Mouse (Mus musculus): ENCODE measurements around the gene Tulp3. TPM values are rescaled to one million over a fixed set of nuclear protein-coding genes. Genes with fewer than 3 reads are reported as not detected.

Gene Tulp3
- polyA plus RNA-seq, 1 experiment from 2014 or later: 21.0 TPM

DNA sequence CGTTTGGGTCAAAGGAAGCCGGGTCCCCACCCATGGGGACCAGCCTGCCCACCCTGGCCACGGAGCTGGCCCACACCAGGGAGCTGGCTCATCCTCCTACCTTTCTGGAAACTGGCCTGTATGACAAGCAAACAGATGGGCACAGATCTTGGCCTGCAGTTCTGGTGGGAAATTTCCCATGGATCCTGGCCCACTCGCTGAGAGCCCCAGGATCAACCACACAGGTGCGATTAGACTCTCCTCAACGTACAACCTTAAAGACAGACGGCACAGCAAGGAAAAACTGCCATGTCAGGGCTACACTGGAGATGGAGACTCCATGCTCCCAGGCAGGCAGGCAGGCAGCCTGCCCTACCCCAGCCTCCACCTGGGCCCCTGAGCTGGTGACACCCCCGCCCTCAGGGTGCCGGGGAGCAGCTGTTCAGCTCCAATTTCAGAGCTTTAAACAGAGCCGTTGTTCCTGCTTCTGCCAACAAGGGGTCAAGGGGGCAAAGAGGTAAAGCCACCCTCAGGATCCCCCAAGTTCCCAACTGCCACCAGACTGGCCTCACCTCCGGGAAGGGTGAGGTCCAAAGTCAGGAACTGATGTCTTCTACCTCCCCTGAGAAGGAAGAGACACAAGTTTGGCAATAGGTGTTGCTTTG is 58.8 kb downstream of the Tulp3 start:
- Histone ChIP-seq H3K36me3 (no peaks in the 10 kb centered on the region), H3K4me2 (peak overlapping the region; percentile 15), H3K9ac (replicated peaks) (0 out of 2 replicates have a peak overlapping the region, but pooled peaks have one; percentile 27), H3K9me3 (no peaks in the 10 kb centered on the region), H3K4me3 (replicated peaks) (no peak overlapping the region), H3K27me3 (peaks cover 42% of the 10 kb centered on the region), H3K27ac (no peak overlapping the region), H3K4me1 (replicated peaks) (peaks cover 33% of the 10 kb centered on the region)
- WGBS: 21% methylated on average over 11 of the region's 11 CpGs
- ATAC-seq (ENCODE audit: insufficient number of reproducible peaks, insufficient read depth, low FRiP score, low TSS enrichment, low read depth): no peak

DNA sequence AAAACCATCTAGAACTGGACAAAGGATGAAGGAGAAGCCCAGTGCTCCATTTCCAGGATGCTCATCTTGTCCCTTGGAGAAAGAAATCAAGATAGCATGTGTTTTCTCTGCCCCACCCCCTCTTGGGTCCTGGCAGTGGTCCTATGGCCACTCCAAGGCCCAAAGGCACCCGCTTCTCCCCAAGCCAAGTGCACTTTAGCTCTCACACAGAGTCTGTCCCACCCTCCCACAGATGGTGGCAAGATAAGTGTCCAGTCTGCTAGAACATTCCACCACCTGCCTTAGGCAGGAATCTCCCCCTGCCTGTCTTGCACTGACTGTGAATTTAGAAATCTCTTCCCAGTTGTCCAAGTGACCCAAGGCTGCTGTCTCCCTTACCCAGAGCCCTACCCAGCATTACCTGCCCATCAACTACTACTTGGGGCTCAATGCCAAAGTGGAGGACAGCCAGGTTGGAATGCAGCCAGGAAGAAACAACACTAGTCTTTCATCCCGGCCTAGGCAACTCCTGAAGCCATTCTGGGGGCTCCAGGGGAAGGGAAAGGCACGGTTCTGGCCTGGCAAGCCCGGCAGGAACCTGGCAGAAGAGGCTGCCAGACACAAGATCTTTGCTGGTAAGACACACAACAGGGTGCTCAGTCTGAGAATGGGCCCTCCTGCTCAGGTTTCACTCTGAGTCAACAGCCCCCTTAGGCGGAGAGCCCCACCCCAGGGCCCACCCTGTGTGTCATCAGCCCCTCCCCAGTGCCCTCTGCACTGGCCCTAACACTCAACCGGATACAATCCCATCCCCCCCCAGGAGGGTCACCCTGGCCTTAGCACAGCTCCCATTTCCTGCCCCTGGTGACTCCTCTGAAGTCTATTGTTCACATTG is 59.5 kb downstream of the Tulp3 start:
- Histone ChIP-seq H3K4me1 (replicated peaks) (peaks cover 30% of the 10 kb centered on the region), H3K9ac (replicated peaks) (no peak overlapping the region), H3K4me3 (replicated peaks) (no peak overlapping the region), H3K36me3 (no peaks in the 10 kb centered on the region), H3K9me3 (no peaks in the 10 kb centered on the region), H3K27ac (no peak overlapping the region; the same call in 1 of the 2 replicates), H3K4me2 (peak overlapping the region; percentile 15), H3K27me3 (peaks cover 34% of the 10 kb centered on the region)
- no peak for ATAC-seq (ENCODE audit: insufficient number of reproducible peaks, insufficient read depth, low FRiP score, low TSS enrichment, low read depth)
- WGBS: 37% methylated on average over 6 of the region's 6 CpGs

- Histone ChIP-seq H3K4me2 (no peak overlapping the region), H3K4me3 (replicated peaks) (no peak overlapping the region), H3K27me3 (no peaks in the 10 kb centered on the region), H3K9me3 (no peaks in the 10 kb centered on the region), H3K4me1 (replicated peaks) (peaks cover 7% of the 10 kb centered on the region), H3K36me3 (no peaks in the 10 kb centered on the region), H3K27ac (no peak overlapping the region), H3K9ac (replicated peaks) (no peak overlapping the region)
- 88% methylated on average over 5 of the region's 5 CpGs for WGBS
- ATAC-seq (ENCODE audit: insufficient number of reproducible peaks, insufficient read depth, low FRiP score, low TSS enrichment, low read depth): no peak
Observed at GRCm38 (mm10) chr6:128291284-128291683, 64.4 kb downstream of the Tulp3 start.

- Histone ChIP-seq H3K9ac (replicated peaks) (no peak overlapping the region), H3K27ac (no peak overlapping the region), H3K9me3 (no peaks in the 10 kb centered on the region), H3K4me3 (replicated peaks) (no peak overlapping the region), H3K4me1 (replicated peaks) (peaks cover 14% of the 10 kb centered on the region), H3K27me3 (no peaks in the 10 kb centered on the region), H3K4me2 (no peak overlapping the region), H3K36me3 (no peaks in the 10 kb centered on the region)
- ATAC-seq (ENCODE audit: insufficient number of reproducible peaks, insufficient read depth, low FRiP score, low TSS enrichment, low read depth): no peak
- WGBS: 82% methylated on average over 6 of the region's 6 CpGs
Observed at GRCm38 (mm10) chr6:128288681-128289080, 67.0 kb downstream of the Tulp3 start.

DNA sequence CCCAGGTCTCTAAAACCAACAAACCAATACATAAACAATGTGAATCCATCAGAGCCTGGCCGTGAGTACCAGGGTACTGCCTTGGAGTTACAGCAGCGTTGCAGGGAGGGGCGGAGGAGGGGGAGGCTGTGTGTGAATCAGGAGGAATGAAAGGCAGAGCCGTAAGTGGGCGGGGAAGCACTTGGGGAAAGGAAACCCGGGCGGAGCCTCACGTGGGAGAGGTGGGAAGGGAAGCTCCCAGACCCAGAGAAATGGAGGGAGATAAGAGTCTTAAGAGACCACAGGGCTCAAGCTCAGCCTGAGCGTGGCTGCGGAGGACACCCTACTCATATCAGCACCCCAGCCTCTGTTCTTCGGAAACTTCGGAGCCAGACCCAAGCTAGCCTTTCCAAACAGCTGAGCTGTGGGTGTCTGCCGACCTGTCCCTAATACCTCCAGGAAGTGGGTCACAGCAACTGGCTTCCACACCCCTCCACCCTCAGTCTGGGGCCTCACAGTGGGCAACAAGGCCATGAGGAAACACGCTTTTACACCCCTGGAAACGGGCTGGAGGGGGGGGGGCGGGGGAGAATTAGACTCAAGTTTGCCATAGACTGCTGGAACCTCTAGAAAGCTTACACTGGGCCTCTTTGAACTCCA is 69.7 kb downstream of the Tulp3 start:
- Histone ChIP-seq H3K27ac (peak overlapping the region; percentile 23; the same call in 1 of the 2 replicates), H3K4me2 (peak overlapping the region; percentile 61)
- WGBS: 7% methylated on average over 16 of the region's 16 CpGs

GRCm38 (mm10) chr6:128282126-128282525 is 73.5 kb downstream of the Tulp3 start:
- no peak overlapping the region for H3K4me3 ChIP-seq (replicated peaks)
- H3K4me1 ChIP-seq (replicated peaks): peaks cover 27% of the 10 kb centered on the region
- no peaks in the 10 kb centered on the region for H3K36me3 ChIP-seq
- no peaks in the 10 kb centered on the region for H3K9me3 ChIP-seq
- WGBS: 61% methylated on average over 3 of the region's 3 CpGs
- no peak overlapping the region for H3K9ac ChIP-seq (replicated peaks)
- no peak overlapping the region for H3K4me2 ChIP-seq
- H3K27me3 ChIP-seq: no peaks in the 10 kb centered on the region
- H3K27ac ChIP-seq: 0 out of 2 replicates have a peak overlapping the region, but pooled peaks have one; percentile 18
- no peak for ATAC-seq (ENCODE audit: insufficient number of reproducible peaks, insufficient read depth, low FRiP score, low TSS enrichment, low read depth)

More for the DNA sequence above, 69.7 kb downstream of the Tulp3 start:
- Histone ChIP-seq H3K4me3 (replicated peaks) (peak overlapping the region; percentile 37), H3K9ac (replicated peaks) (peak overlapping the region; percentile 50; the same call in 1 of the 2 replicates), H3K4me1 (replicated peaks) (peaks cover 16% of the 10 kb centered on the region), H3K36me3 (no peaks in the 10 kb centered on the region), H3K9me3 (no peaks in the 10 kb centered on the region), H3K27me3 (no peaks in the 10 kb centered on the region)
- ATAC-seq (ENCODE audit: insufficient number of reproducible peaks, insufficient read depth, low FRiP score, low TSS enrichment, low read depth): peak; percentile 68

DNA sequence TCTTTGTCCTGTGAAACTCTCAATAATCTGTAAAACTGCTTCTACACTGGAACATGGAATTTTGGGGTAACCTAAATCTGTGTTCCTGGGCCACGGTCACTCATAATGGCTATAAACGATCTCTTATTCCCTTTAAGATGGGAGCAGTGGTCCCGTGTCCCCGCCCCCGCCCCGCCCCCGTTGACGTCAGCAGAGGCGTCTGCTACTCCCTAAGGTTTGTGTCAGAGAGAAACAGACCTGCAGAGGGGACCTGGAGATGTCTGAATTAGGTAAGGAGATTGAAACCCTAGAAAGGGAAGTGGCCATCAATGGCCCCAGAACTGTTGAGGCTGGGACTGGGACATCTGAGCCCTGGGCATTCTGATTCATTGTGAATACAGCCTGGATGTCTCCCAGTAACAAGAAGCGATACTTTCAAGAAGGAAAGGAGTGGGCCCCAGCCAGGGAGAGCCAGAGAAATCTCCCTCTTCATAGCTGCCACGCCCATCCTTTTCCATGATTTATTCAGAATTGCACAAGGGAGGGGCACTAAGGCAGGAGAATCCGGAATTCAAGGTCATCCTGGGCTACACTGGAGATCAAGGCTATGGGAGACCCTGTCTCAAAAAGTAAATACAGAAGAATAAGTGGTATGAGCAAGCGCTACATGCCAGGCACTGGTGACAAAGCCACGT is 75.0 kb downstream of the Tulp3 start:
- H3K27ac ChIP-seq: no peak overlapping the region
- H3K9ac ChIP-seq (replicated peaks): no peak overlapping the region
- ATAC-seq (ENCODE audit: insufficient number of reproducible peaks, insufficient read depth, low FRiP score, low TSS enrichment, low read depth): no peak
- H3K36me3 ChIP-seq: no peaks in the 10 kb centered on the region
- no peaks in the 10 kb centered on the region for H3K9me3 ChIP-seq
- peaks cover 17% of the 10 kb centered on the region for H3K4me1 ChIP-seq (replicated peaks)
- H3K4me2 ChIP-seq: no peak overlapping the region
- H3K27me3 ChIP-seq: no peaks in the 10 kb centered on the region
- WGBS: 49% methylated on average over 14 of the region's 14 CpGs
- H3K4me3 ChIP-seq (replicated peaks): no peak overlapping the region

- H3K27ac ChIP-seq: peak overlapping the region; percentile 66; the same call in 1 of the 2 replicates
- WGBS: 19% methylated on average over 5 of the region's 5 CpGs
- H3K4me3 ChIP-seq (replicated peaks): no peak overlapping the region
- peaks cover 16% of the 10 kb centered on the region for H3K4me1 ChIP-seq (replicated peaks)
- no peak overlapping the region for H3K4me2 ChIP-seq
- H3K9me3 ChIP-seq: no peaks in the 10 kb centered on the region
- no peaks in the 10 kb centered on the region for H3K36me3 ChIP-seq
- no peak overlapping the region for H3K9ac ChIP-seq (replicated peaks)
- H3K27me3 ChIP-seq: no peaks in the 10 kb centered on the region
- ATAC-seq (ENCODE audit: insufficient number of reproducible peaks, insufficient read depth, low FRiP score, low TSS enrichment, low read depth): no peak
Observed at GRCm38 (mm10) chr6:128279608-128280007, 76.0 kb downstream of the Tulp3 start.

- no peaks in the 10 kb centered on the region for H3K9me3 ChIP-seq
- H3K27ac ChIP-seq: no peak overlapping the region
- 72% methylated on average over 4 of the region's 4 CpGs for WGBS
Observed at GRCm38 (mm10) chr6:128279099-128279498, 76.6 kb downstream of the Tulp3 start.

GRCm38 (mm10) chr6:128277132-128278085 is 78.2 kb downstream of the Tulp3 start:
- peak overlapping the region; percentile 4; the same call in 1 of the 2 replicates for H3K27ac ChIP-seq
- no peak for ATAC-seq (ENCODE audit: insufficient number of reproducible peaks, insufficient read depth, low FRiP score, low TSS enrichment, low read depth)
- WGBS: 76% methylated on average over 11 of the region's 11 CpGs

More at GRCm38 (mm10) chr6:128279099-128279498, 76.6 kb downstream of the Tulp3 start:
- no peak for ATAC-seq (ENCODE audit: insufficient number of reproducible peaks, insufficient read depth, low FRiP score, low TSS enrichment, low read depth)
- H3K4me1 ChIP-seq (replicated peaks): peaks cover 16% of the 10 kb centered on the region
- no peaks in the 10 kb centered on the region for H3K27me3 ChIP-seq
- H3K9ac ChIP-seq (replicated peaks): no peak overlapping the region
- no peak overlapping the region for H3K4me3 ChIP-seq (replicated peaks)
- H3K36me3 ChIP-seq: no peaks in the 10 kb centered on the region
- H3K4me2 ChIP-seq: no peak overlapping the region

More at GRCm38 (mm10) chr6:128277132-128278085, 78.2 kb downstream of the Tulp3 start:
- Histone ChIP-seq H3K9me3 (no peaks in the 10 kb centered on the region), H3K36me3 (no peaks in the 10 kb centered on the region), H3K4me3 (replicated peaks) (no peak overlapping the region), H3K27me3 (no peaks in the 10 kb centered on the region), H3K9ac (replicated peaks) (no peak overlapping the region), H3K4me2 (no peak overlapping the region), H3K4me1 (replicated peaks) (peaks cover 14% of the 10 kb centered on the region)

Measured in limb, embryonic 12.5 days (tissue).